Mouse (Mus musculus): ENCODE data around the gene Btn2a2. TPM values are rescaled to one million over a fixed set of nuclear protein-coding genes. Genes with fewer than 3 reads are reported as not detected.
A peak's percentile ranks its signal among the peaks of the same experiment; 100 is the strongest.

Btn2a2 gene
- polyA plus RNA-seq (2017; shearing (Covaris generic)) = not detected

DNA sequence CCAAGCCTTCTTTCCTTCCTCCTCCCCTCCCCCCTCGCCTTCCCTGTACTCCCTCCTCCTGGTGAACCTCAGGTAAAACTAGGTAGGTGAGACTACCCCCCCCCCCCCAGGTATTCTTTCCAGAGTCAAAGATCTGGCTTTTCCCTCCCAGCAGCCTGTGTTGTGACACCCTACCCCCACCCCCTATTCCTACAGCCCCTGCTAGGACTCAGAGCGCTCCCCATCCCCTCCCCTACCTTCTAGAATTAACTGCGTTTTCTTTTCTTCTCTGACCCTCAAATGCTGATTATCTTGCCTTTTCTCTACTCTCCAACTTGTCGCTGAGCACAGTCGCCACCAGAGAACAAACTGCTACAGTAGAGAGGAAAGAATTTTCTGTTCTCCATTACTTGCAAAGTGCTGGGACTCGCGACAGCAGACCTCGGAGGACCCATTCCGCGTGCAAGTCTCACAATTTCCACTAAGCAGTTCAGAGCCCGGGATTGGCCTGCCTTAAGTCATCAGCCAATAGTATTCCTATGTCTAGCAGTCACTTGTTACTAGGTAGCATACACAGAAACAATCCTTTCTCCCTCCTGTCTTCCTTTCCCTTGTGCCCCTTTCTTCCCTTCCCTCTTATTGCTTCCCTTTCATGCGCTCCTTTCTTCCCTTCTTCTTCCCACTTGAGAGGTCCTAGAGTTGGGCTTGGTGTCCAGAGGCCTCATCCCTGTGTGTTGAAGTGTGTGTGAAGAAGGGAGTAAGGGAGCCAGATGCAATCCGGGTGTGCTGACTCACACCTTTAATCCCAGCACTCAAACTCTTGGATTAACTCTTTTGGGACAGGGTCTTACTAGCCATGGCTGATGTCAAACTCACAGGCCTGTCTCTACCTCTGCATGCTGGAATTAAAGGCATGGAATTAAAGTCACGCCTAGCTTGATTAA lies at the start of gene Btn2a2:
TSS of gene Btn2a2 (minus strand) at position 458 of the 923 bp plus-strand sequence.
- peak; percentile 99 for ATAC-seq

DNA sequence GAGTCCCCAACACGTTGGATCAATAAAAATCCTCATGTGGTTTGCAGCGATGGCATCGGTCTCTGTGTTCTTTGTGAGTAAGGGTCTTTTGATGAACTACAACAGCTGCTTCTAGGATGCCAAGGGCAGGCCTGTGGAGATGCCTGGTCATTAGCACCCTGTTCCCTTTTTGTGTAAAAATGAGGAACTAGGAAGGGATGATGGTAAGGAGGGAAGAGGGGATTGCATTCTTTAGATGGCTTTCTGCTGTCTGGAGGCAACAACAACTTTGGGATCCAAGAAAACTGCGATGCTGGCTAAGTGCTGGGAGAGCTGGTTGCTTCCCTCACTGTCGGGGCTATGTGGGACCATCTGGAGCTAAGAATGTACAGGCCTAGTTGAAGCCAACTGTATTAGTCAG lies 49.6 kb upstream of the Btn2a2 start:
- no peak for ATAC-seq

DNA sequence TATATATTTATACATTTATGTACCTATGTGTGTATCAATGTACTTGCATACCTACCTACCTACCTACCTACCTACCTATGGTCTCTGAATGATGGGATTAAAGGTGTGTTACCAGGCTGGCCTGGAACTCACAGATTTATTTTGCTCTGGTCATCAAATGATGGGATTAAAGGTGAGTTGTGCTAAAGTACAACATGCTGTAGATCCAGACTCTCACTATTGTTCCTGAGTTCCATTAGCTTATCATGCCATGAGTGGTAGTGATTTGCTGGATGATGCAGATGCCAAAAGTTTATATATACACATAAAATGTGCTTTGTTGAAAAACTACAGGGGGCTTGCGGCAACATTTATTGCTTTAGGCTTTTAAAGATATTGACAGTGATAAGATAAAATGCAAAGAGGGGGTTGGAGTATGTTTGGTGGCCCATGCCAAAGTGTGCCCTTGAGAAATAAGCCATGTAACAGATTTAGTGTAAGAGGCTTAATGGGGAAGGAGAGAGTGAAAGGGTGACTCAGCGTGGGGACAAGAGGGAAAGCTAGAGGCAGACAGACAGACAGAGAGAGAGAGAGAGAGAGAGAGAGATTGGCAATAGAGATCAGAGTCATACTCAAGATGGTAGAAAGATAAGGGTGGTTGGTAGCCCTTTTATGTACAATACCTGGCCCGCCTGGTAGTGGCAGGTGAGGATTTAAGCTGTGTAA lies 48.5 kb upstream of the Btn2a2 start:
- ATAC-seq = no peak

GRCm38 (mm10) chr13:23536076-23536822 lies 47.6 kb upstream of the Btn2a2 start:
- ATAC-seq = no peak

GRCm38 (mm10) chr13:23535137-23536075 lies 46.7 kb upstream of the Btn2a2 start, which contains the start of gene Hist1h3g:
TSS of gene Hist1h3g (plus strand) at chr13:23535422.
- ATAC-seq = peak; percentile 73

- ATAC-seq = no peak
These were observed 45.9 kb upstream of the Btn2a2 start for GRCm38 (mm10) chr13:23534368-23535131.

DNA sequence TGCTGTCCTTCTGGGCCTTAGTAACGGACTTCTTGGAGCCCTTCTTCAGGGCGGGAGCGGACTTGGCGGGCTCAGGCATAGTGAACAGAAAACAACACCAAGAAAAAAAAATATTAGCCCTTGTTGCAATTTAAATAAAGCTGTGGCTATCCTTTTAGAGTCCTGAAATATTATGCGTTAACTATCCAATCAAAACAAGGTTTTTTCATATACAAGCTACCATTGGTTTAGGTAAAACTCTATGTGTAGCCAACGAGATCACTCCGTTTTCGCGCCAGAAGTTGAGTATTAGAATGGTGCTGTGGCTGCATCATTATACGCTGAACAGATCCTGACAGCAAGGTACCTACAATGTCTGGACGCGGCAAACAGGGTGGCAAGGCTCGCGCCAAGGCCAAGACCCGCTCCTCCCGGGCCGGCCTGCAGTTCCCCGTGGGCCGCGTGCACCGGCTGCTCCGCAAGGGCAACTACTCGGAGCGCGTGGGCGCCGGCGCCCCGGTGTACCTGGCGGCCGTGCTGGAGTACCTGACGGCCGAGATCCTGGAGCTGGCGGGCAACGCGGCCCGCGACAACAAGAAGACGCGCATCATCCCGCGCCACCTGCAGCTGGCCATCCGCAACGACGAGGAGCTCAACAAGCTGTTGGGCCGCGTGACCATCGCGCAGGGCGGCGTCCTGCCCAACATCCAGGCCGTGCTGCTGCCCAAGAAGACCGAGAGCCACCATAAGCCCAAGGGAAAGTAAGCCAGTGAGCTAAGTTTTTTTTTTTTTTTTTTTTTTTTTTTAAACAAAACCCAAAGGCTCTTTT lies 45.1 kb upstream of the Btn2a2 start, which contains the start of gene Hist1h2af:
TSS of gene Hist1h2af (plus strand) at position 347 of the 808 bp plus-strand sequence.
- ATAC-seq = peak; percentile 31

DNA sequence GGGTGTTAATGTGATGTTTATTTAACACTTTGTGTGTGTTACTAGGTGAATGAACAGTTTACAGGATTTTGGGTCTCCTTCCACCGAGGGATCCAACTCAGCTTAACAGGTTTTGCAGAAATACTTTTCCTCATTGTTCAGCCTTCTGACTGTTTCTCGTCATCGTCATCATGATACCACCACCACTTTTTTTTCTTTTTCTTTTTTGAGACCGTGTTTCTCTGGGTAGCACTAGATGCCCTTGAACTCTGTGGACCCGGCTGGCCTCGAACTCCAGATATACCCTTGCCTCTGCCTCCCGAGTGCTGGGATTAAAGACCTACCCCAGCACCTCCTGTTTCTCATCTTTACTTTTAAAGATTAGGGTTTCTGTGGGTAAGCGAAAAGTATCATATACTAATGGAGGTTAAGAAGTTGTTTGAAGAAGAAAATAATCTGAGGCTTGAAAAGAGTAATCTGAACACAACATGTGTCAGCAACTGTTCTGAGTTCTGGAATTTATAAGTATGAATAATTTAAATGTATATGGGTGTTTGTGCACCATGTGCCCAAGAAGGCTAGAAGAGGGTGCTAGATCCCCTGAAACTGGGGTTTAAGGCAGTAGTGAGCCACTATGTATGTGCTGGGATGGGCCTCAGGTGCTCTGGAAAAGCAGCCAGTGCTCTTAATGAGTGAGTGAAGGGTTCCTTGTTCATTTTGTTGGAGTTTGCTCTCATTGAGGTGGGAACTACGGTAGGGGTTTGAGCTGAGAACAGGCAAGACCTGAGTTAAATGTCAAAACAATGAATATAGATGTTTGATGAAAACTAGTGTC lies 43.8 kb upstream of the Btn2a2 start:
- ATAC-seq = no peak

- ATAC-seq = peak; percentile 73
These were observed 42.5 kb upstream of the Btn2a2 start, which contains the start of gene Hist1h4h for GRCm38 (mm10) chr13:23530901-23531875. TSS of gene Hist1h4h (plus strand) at chr13:23531050.

- peak; percentile 13 for ATAC-seq
These were observed 41.7 kb upstream of the Btn2a2 start for GRCm38 (mm10) chr13:23530181-23530900.

DNA sequence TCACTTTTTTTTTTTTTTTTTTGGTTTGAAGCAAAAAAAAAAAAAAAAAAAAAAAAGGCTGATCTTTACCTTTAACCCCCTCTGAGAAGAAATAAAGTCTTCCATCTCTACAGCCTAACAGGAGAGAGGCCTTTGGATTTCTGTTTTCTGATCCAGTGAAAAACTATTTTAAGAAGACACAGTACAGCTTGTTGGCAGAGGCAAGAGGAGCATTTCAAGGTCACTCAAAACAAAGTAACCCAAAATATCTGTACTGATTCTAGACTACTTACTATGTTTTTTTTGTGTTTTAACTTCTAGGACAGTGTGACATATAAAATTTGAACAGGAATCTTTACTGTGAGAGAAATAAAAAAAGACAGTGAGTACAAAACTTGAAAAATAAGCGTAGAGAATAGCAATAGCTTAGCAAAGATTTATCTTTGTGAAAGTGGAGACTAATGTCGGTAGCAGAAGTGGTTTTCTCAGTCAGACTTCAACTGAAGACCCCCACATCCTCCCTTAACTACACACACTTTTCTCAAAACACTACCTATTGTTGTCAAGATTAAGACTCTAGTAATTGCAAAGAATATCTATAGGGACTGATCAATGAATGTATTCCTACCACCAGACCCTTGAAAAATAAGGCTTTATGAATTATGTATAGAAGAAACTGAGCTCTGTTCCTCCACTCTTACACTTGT lies 41.0 kb upstream of the Btn2a2 start:
- ATAC-seq = no peak

DNA sequence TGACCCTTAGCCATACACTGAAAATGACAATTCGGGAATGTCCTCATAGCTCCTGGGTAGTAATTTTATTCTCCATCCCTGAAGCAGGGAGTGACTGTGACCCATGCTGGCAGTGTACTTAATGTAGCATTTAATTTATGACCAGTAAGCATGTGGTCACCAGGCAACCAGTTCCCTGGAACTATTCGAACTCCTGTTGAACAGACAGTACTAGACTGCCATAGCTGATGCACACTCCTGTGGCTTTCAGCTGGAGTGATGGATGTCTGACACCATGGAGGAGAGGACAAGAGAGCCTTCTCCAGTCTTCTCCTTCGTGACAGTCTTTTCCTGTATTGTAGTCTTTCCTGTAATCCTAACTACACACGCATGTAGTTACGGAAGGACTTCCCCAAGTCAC lies 40.3 kb upstream of the Btn2a2 start:
- ATAC-seq = no peak

GRCm38 (mm10) chr13:23526312-23526711 lies 37.7 kb upstream of the Btn2a2 start:
- peak; percentile 25 for ATAC-seq

DNA sequence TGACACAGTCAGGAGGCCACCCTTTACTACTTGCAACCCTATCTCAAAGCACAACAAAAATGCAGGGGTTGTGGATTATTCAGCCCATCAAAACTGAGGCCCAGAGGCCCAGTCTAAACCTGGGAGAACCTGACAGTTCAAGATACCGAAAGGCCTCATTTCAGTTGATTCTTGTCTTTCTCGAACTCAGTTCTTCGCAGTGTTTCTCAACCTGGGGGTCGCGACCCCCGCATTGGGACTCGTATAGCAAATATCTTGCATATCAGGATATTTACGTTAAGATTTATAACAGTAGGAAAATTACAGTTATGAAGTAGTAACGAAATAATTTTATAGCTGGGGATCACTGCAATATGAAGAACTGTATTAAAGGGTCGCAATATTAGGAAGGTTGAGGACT lies 37.2 kb upstream of the Btn2a2 start:
- ATAC-seq = no peak

- ATAC-seq = peak; percentile 57
These were observed 36.0 kb upstream of the Btn2a2 start for GRCm38 (mm10) chr13:23524654-23525053.

DNA sequence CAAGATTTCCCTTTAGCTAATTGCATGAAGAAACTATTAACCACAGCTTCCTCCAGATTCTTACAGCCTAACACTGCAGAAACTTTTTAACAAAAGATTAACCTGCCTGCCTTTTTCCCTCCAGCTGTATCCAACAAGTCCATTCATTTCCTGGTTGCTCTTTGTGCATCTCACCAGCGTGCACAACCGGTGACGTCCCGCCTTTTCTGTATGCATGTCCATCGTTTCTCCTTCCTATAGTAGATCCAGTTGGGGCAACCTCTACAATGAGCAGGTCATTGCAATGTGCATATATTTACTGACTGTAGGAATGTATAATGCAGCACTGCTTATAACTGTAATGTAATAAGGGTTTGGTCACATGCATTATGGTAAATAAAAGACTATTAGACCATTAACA lies 35.3 kb upstream of the Btn2a2 start:
- ATAC-seq = no peak
